Mouse (Mus musculus) olfactory bulb, adult 2 months (tissue): ENCODE results near the gene Ift43.

Experiments
- CTCF ChIP-seq: fragments of 200-500 bp; IDR thresholded peaks from 2 replicates; pipeline ENCODE4 v1.5.1; 2012; ENCODE audit warnings: low read depth, mild to moderate bottlenecking, low read length, moderate library complexity; ENCODE audit not compliant: insufficient read depth
- POLR2A ChIP-seq: fragments of 200-500 bp; IDR thresholded peaks from 2 replicates; pipeline ENCODE4 v1.6.1; 2012; ENCODE audit warnings: mild to moderate bottlenecking, low read depth, low read length, moderate library complexity; ENCODE audit not compliant: insufficient read depth

DNA sequence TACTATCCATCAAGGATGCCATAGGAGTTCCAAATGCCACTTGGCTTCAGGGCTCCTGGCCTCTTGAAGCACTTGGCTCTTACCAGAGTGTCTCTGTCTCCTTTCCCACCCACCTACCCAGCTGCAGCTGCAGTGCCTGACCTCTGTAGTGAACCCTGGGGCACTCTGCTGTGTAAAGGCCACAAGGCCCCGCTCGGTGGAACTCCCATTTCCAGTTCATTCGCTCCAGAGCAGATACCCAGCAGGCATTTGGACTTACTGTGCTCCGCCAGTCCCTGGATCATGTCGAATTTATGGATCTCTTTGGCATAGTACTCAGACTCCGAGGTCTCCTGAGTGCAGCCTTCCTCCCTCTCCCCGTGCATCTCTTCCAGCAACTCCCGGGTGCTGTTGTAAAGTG lies 5.0 kb upstream of the Ift43 start:
- TF ChIP-seq POLR2A (no peak), CTCF (no peak)
